Mouse (Mus musculus): ENCODE measurements at regions not wholly inside any gene's neighbourhood (a gene's known extent, or its start where the extent isn't known, plus 50 kb on each side); places are given as distances from the start of the nearest gene placed in this dataset.

GRCm38 (mm10) chr4:89405624-89406167 lies 94.9 kb upstream of the Cdkn2b start:
- Histone ChIP-seq H3K4me3 (replicated peaks) (no peak overlapping the region), H3K27me3 (replicated peaks) (peaks cover 5% of the 10 kb centered on the region), H3K36me3 (replicated peaks; ENCODE audit: low read length) (no peaks in the 10 kb centered on the region), H3K4me1 (no peaks in the 10 kb centered on the region), H3K9me3 (no peaks in the 10 kb centered on the region)
- no peak for TF ChIP-seq FLI1 (IDR thresholded peaks at IDR 0.05; ENCODE audit: low read length)
- no peak for TF ChIP-seq GATA1 (IDR thresholded peaks at IDR 0.05; ENCODE audit: borderline replicate concordance, low read length)

- no peaks in the 10 kb centered on the region for H3K36me3 ChIP-seq (replicated peaks; ENCODE audit: low read length)
- H3K27me3 ChIP-seq (replicated peaks), result peaks cover 5% of the 10 kb centered on the region
- no peak overlapping the region for H3K4me3 ChIP-seq (replicated peaks)
- peaks cover 12% of the 10 kb centered on the region for H3K4me1 ChIP-seq
- no peaks in the 10 kb centered on the region for H3K9me3 ChIP-seq
- TF ChIP-seq FLI1 (IDR thresholded peaks at IDR 0.05; ENCODE audit: low read length) (no peak), GATA1 (IDR thresholded peaks at IDR 0.05; ENCODE audit: borderline replicate concordance, low read length) (no peak)
Measured at GRCm38 (mm10) chr4:89403151-89403550, 92.3 kb upstream of the Cdkn2b start.

DNA sequence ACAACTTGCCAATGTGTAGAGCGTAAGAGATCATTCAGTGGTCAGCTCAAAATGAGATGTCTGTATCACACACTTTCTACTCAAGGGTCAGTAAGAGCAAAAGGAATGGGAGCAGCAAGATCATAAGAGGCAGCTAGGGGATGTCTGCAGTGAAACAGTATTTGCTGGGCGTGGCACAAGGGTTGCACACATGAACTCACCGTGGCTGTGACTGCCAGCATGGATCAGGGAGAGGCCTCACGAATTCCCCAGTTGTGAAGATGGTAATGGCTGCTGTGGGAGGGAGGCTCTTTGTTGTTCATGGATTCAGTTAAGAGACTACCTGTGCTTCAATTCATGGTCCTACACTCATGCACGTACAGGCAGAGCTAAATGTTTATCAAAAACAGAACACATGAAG lies 91.5 kb upstream of the Cdkn2b start:
- Histone ChIP-seq H3K9me3 (no peaks in the 10 kb centered on the region), H3K4me1 (peaks cover 12% of the 10 kb centered on the region), H3K27me3 (replicated peaks) (peaks cover 5% of the 10 kb centered on the region), H3K36me3 (replicated peaks; ENCODE audit: low read length) (no peaks in the 10 kb centered on the region), H3K4me3 (replicated peaks) (no peak overlapping the region)
- no peak for TF ChIP-seq FLI1 (IDR thresholded peaks at IDR 0.05; ENCODE audit: low read length)
- TF ChIP-seq GATA1 (IDR thresholded peaks at IDR 0.05; ENCODE audit: borderline replicate concordance, low read length), result no peak

DNA sequence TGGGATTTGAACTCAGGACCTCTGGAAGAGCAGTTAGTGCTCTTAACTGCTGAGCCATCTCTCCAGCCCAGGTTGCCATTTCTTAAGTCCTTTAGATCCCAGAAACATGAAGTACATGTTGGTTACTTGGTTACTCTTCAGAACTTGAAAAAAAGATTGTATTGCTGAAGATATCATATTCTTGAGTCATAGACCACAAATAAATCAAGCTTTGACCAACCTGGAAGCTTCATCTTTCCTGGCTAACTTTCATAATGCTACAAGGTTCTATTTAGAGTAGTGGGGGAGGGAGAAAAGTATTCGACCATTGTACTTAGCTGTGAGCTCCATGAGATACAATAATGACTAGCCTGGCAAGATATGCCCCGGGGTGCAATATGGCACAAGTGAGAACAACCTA lies 90.9 kb upstream of the Cdkn2b start:
- Histone ChIP-seq H3K36me3 (replicated peaks; ENCODE audit: low read length) (no peaks in the 10 kb centered on the region), H3K9me3 (no peaks in the 10 kb centered on the region), H3K4me1 (peaks cover 12% of the 10 kb centered on the region), H3K4me3 (replicated peaks) (no peak overlapping the region), H3K27me3 (replicated peaks) (peaks cover 5% of the 10 kb centered on the region)
- TF ChIP-seq FLI1 (IDR thresholded peaks at IDR 0.05; ENCODE audit: low read length), result no peak
- no peak for TF ChIP-seq GATA1 (IDR thresholded peaks at IDR 0.05; ENCODE audit: borderline replicate concordance, low read length)

- Histone ChIP-seq H3K4me3 (replicated peaks) (no peak overlapping the region), H3K36me3 (replicated peaks; ENCODE audit: low read length) (no peaks in the 10 kb centered on the region), H3K27me3 (replicated peaks) (peaks cover 7% of the 10 kb centered on the region), H3K4me1 (peaks cover 18% of the 10 kb centered on the region), H3K9me3 (no peaks in the 10 kb centered on the region)
- TF ChIP-seq FLI1 (IDR thresholded peaks at IDR 0.05; ENCODE audit: low read length), result no peak
Measured at GRCm38 (mm10) chr4:89400342-89400741, 89.5 kb upstream of the Cdkn2b start.

GRCm38 (mm10) chr4:89399277-89399676 lies 88.4 kb upstream of the Cdkn2b start:
- peaks cover 7% of the 10 kb centered on the region for H3K27me3 ChIP-seq (replicated peaks)
- no peak for TF ChIP-seq FLI1 (IDR thresholded peaks at IDR 0.05; ENCODE audit: low read length)
- no peak for TF ChIP-seq GATA1 (IDR thresholded peaks at IDR 0.05; ENCODE audit: borderline replicate concordance, low read length)
- H3K9me3 ChIP-seq, result no peaks in the 10 kb centered on the region
- no peak overlapping the region for H3K4me3 ChIP-seq (replicated peaks)
- no peaks in the 10 kb centered on the region for H3K36me3 ChIP-seq (replicated peaks; ENCODE audit: low read length)
- H3K4me1 ChIP-seq, result peaks cover 18% of the 10 kb centered on the region

GRCm38 (mm10) chr4:89396020-89396419 lies 85.2 kb upstream of the Cdkn2b start:
- no peaks in the 10 kb centered on the region for H3K9me3 ChIP-seq
- H3K27me3 ChIP-seq (replicated peaks), result peaks cover 2% of the 10 kb centered on the region
- H3K4me1 ChIP-seq, result peaks cover 27% of the 10 kb centered on the region
- H3K36me3 ChIP-seq (replicated peaks; ENCODE audit: low read length), result no peaks in the 10 kb centered on the region
- H3K4me3 ChIP-seq (replicated peaks), result no peak overlapping the region
- TF ChIP-seq FLI1 (IDR thresholded peaks at IDR 0.05; ENCODE audit: low read length), result no peak
- TF ChIP-seq GATA1 (IDR thresholded peaks at IDR 0.05; ENCODE audit: borderline replicate concordance, low read length), result no peak

DNA sequence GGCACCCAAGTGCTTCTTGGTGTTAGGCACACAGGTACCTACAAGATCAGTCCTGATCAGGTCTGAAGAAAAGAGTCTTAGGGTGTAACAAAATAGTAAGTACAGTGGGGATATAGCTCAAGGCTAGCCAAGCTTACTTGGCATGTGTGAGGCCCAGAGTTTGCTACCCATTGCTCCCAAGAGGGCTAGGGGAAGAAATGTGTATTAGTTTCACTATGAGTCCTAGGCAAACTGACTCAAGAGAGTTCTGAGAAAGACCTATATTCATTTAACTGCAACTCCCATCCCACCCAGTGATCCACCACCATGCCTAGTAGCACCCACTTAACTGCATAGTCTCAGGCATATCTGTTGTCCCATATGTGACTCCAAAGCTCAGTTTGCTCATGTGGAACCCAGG lies 84.5 kb upstream of the Cdkn2b start:
- TF ChIP-seq GATA1 (IDR thresholded peaks at IDR 0.05; ENCODE audit: borderline replicate concordance, low read length) (no peak), FLI1 (IDR thresholded peaks at IDR 0.05; ENCODE audit: low read length) (no peak)

DNA sequence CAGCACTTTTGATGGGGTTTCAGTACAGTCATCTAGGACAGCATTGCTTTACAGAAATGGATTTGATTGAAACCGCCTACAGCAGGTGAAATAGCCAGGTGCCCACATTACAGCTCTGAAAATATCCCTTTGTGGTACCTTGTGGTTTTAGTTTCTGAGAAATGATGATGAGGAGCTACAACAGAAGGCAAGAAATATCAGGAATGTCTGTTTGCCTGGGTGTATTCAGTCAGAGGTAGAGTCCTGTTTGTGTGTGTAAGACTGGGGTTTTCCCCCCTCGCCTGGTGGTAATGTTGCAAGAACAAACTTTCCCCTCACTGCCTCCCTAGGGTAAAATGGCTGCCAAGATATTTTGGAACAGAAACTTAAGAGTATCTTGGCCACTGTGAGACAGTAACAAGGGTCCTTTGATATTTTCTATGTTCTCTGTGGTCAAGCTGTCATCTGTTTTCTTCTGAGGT lies 82.4 kb upstream of the Cdkn2b start:
- Histone ChIP-seq H3K9me3 (no peaks in the 10 kb centered on the region), H3K4me3 (replicated peaks) (no peak overlapping the region), H3K27me3 (replicated peaks) (peaks cover 2% of the 10 kb centered on the region), H3K4me1 (peaks cover 19% of the 10 kb centered on the region), H3K36me3 (replicated peaks; ENCODE audit: low read length) (no peaks in the 10 kb centered on the region)
- TF ChIP-seq FLI1 (IDR thresholded peaks at IDR 0.05; ENCODE audit: low read length) (no peak), GATA1 (IDR thresholded peaks at IDR 0.05; ENCODE audit: borderline replicate concordance, low read length) (no peak)

More for the DNA sequence above, 84.5 kb upstream of the Cdkn2b start:
- Histone ChIP-seq H3K4me1 (peaks cover 25% of the 10 kb centered on the region), H3K36me3 (replicated peaks; ENCODE audit: low read length) (no peaks in the 10 kb centered on the region), H3K4me3 (replicated peaks) (no peak overlapping the region), H3K27me3 (replicated peaks) (peaks cover 2% of the 10 kb centered on the region), H3K9me3 (no peaks in the 10 kb centered on the region)

DNA sequence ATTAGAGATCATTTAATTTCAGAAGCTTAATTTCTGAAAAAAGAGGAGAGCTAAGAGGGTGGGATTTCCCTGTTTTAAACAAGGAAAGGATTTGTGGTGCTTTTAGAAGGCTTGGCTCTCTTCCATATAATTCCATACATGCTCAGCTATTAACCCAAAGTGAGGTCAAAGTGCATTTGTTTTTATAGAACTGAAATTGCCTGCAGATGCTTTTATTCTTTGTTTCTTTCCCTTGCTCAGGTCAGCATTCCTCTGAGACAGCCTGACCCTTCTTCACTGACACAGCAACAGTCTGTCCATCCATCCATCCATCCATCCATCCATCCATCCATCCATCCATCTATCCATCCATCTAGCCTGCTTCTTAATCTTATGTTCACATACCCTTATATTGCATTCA lies 82.0 kb upstream of the Cdkn2b start:
- H3K27me3 ChIP-seq (replicated peaks), result peaks cover 2% of the 10 kb centered on the region
- H3K9me3 ChIP-seq, result no peaks in the 10 kb centered on the region
- peaks cover 19% of the 10 kb centered on the region for H3K4me1 ChIP-seq
- no peaks in the 10 kb centered on the region for H3K36me3 ChIP-seq (replicated peaks; ENCODE audit: low read length)
- H3K4me3 ChIP-seq (replicated peaks), result no peak overlapping the region
- TF ChIP-seq GATA1 (IDR thresholded peaks at IDR 0.05; ENCODE audit: borderline replicate concordance, low read length), result no peak
- no peak for TF ChIP-seq FLI1 (IDR thresholded peaks at IDR 0.05; ENCODE audit: low read length)
